Mouse (Mus musculus): ENCODE data around the gene Arhgef7. TPM values are rescaled to one million over a fixed set of nuclear protein-coding genes. Genes with fewer than 3 reads are reported as not detected.
A peak's percentile ranks its signal among the peaks of the same experiment; 100 is the strongest.

Gene Arhgef7
- total RNA-seq, 2 experiments from 2014 or later = 36.6 to 38.3 TPM

DNA sequence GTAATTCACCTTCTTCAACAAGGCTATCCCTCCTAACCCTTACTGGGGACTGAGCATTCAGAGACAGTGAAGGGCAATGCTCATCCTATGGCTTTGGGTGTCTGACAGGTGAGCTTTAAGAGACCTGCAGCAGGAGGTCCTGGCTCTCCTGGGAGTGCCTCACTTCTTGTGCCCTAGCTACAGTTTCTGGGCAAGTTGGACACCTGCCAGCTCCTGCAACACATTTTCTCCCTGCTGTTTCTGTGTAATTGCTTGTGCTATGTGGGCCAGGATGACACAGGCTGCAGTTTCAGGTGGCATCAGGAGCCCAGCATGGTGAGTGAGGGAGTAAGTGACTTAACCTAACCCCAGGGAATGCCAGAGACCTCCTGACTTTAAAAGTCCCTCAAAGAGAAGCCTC lies 67.4 kb downstream of the Arhgef7 start:
- no peak for DNase-seq (ENCODE audit: low spot score in 2 of 2)

DNA sequence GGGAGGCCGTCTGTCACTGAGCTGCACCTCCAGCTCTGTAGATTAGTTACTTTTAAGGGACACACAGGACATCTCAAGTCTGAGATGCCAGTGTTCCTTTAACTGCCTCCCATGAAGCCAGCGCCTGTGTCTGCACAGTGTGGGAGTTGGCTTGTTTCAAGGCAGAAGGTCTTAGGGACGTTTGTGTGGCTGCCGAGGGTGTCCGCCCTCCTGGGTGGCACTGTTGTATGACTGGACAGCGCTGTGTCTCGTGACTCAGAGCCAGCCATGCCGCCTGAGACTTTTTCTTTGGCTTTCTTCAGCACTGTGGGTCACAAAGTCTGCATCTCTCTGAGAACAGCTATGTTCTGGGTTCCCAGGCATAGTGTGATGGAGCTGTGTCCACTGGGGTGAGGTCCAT lies 69.6 kb downstream of the Arhgef7 start:
- DNase-seq (ENCODE audit: low spot score in 2 of 2) = no peak

DNA sequence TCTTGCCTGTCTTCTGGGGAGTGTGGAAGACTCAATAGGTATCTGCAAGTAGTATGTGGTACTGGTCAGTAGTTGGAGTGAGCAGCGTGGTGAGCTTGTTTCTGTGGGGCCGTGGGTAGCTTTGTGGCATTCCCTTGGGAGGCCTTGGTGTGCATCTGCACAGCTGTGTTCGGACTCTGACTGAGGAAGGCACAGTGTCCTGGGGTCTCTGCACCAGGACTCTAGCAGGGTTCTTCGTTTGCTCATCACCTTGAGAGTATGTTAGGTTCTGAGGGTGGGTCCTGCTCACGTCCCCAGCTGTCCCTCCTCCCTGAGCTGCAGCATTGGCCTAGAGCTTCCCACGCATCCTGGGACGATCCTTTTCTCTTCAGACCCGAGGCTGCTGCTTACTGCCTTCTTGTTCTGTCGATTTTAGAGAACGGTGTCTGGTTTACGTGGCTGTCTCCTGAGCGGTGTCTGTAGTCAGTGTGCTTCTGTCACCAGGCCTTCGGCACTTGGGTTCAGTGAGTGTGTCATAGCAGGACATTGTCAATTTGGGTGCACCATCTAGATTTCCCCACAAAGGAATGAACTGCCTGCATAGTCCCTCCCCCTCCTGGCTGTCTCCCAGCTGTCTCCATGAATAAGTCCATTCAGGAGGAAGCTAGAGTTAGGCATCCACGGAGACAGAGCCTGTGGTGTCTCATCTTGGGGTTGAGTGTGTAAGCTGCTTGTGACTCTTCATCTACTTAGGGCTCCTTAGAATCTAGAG lies 70.4 kb downstream of the Arhgef7 start:
- DNase-seq (ENCODE audit: low spot score in 2 of 2) = no peak

DNA sequence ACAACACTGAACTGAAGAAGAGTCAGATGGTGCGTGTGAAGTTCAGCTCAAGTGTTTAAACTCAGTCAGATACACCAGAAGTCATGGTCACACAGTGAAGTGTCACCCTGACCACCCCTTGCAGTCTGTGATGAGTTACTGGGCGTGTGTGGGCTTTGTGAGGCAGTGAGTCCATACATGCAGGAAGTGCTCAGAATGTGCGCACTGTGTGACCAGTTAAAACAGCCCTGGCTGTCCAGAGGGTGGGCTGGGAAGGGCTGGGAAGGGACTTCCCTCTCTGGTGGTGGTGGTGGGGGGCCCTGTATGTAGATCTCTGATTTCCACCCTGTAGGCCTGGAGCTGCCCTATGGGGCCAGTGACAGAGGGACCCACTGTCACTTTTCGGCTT lies 71.0 kb downstream of the Arhgef7 start:
- DNase-seq (ENCODE audit: low spot score in 2 of 2) = no peak

DNA sequence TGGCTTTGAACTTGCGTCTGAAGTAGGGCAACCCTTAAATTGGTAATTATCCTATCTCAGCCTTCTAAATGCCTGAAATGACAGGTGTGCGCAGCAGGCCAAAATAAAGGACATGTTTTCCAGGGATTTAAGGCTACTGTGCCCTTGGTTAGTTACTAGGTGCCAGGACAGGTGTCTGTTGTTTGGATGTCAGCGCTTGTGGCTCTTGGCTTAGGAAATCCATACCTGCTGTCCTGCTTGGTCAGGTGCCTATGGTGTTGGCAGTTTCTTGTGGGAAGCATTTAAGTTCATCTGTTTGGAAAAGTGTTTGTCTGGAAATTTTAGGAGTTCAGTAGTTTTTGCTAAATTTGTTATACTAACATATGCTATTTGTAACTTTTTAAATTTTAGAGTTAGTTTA lies 71.6 kb downstream of the Arhgef7 start:
- DNase-seq (ENCODE audit: low spot score in 2 of 2) = no peak

DNA sequence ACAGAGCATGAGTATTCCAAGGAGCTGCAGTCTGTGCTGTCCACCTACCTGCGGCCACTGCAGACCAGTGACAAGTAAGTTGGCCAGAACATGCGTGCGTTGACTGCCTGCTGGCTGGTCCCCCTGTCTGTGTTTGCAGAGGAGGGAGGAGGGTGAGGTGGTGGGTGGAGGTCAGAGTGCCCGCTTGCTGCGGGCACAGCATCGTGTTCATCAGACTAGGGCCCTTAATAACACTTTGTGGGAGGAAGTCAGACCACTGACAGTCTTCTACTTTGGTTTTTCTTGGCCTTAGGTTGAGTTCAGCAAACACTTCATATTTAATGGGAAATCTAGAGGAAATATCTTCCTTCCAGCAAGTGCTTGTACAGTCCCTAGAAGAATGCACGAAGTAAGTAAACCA lies 73.0 kb downstream of the Arhgef7 start:
- no peak for DNase-seq (ENCODE audit: low spot score in 2 of 2)

DNA sequence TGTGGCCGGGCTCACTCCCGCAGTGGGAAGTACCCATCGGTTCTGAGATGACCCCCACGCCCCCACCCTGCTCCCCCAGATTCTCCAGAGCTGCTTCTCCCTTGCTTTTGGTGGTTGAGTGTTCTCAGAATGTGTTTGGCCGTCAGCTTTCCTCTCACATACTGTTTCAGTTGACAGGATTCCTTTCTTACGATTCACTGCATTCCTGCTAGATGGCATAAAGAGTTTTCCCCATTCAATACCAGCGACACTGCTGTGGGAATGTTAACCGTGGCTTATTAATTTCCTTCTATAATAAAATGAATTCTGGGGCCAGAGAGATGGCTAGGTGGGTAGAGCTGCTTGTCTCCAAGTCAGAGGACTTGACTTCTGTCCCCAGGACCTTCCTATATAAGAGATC lies 74.0 kb downstream of the Arhgef7 start:
- no peak for DNase-seq (ENCODE audit: low spot score in 2 of 2)

DNA sequence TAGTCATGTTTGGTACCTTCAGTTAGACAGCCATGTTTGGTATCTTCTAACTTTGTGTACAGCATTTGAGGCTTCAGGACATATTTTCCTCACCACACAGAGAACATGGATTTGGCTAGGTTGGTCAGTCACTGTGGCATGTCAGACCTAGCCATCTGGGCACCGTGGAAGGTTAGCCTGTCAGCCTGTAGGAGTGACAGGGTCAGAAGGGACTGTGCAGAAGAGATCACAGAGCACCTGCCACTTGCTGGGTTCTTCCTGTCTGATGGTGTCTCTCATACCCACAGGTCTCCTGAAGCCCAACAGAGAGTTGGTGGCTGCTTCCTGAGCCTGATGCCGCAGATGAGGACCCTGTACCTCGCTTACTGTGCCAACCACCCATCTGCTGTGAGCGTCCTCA lies 77.4 kb downstream of the Arhgef7 start:
- DNase-seq (ENCODE audit: low spot score in 2 of 2) = no peak

DNA sequence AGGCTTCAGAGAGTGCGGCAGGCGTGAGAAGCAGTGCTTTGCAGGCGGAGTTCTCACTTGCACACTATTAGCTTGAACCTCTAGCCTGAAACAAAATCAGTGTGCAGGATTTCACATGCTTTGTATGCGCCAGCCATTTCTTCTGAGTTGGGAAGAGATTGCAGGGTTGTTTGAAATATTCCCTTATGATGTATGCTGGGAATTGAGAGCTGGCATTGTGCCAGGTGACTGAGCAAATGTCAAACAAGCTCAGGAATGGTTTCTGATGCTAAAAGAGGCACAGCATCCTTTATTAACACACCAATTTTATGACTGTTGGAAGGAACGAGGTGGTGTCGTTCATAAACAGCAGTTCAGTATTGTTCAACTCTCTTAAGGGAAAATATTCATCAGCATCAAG lies 78.7 kb downstream of the Arhgef7 start:
- DNase-seq (ENCODE audit: low spot score in 2 of 2) = no peak

DNA sequence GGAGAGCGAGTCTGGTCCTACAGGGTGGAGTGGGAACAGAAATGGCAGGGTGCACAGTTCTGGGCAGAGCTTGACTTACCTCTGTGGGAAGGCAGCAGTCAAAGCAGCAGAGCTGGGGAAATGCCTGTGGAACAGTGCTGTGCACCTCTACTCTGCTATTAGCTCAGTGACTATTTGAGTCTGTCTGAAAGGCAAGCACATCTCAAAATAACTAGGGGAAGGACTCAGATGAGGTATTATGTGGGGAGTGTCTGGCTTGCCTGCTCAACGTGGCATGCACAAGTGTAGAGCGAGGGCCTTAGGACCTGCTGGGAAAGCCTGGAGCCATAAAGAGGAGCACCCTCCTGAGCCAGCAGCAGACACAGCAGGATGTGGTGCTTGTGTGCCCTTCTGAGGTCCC lies 79.8 kb downstream of the Arhgef7 start:
- DNase-seq (ENCODE audit: low spot score in 2 of 2) = no peak

DNA sequence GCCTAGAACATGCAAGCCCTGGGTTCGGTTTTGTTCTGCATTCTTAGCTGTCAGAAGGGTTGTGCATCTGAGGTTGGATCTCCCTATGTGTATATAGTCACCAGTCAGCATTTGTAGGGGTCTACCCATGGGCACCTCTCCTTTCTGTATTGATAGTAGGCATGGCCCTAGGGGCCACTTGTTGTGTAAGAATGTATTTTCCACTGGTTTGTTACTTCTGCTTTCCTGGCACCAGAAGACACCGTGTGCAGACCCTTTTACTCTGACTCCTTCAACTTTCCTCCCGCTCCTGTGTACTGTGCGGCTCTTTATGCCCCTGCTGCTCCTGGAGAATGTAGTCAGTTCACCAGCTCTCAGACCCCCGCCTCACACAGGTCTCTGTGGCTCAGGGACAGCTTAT lies 80.5 kb downstream of the Arhgef7 start:
- no peak for DNase-seq (ENCODE audit: low spot score in 2 of 2)

DNA sequence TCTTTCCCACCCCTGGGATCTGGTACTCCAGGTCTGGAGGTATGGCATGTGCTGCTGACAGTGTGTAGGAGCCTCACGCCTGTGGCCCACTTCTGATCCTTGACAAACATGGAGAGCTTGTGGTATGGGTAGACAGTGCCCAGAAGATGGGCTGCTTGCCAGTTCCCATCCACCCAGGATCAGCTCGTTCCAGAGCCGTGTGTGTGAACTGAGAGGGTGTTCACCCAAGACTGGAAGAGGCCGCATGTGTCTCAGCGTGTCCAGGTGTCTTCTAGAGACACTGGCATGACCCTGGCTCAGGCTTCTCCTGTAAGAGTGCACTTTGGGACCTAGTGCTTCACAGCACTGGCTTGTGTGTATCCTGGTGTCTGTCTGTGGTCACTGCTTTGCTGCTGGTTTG lies 82.9 kb downstream of the Arhgef7 start:
- no peak for DNase-seq (ENCODE audit: low spot score in 2 of 2)

DNA sequence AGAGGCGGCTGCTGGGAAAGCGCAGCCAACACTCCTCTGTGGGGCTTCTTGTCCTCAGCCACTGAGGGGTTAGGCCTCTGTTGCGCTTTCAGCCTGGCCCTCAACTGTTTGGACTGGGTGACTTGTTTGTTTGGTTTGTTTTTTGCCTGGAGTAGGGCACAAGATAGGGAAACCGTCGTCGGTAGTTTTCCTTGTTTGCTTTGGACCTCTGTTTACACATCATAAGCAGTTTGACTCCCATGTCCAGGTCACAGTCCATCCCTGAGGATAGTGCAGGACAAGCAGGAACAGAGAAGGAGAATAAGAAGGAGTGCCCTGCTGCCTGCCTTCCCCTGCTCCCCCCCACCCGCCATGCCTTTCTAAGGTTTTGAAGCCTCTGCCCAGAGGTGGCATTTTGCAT lies 86.3 kb downstream of the Arhgef7 start:
- DNase-seq (ENCODE audit: low spot score in 2 of 2) = no peak

DNA sequence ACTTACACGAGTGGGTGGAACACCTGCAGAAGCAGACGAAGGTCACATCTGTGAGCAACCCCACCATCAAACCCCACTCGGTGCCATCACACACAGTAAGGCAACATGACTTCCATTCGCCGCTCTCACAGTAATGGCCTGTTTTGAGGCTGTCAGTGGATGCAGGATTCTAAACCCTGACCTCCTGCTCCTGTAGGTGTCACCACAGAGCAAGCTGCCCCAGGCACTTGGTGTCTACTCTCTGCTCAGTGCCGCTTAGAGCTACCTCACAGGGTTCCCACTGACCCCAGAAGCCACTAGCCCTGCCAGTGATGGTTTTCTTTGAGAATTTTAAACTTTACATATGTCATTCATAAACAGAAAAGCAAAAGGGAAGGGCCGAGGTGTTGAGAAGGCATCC lies 87.7 kb downstream of the Arhgef7 start:
- DNase-seq (ENCODE audit: low spot score in 2 of 2) = no peak

DNA sequence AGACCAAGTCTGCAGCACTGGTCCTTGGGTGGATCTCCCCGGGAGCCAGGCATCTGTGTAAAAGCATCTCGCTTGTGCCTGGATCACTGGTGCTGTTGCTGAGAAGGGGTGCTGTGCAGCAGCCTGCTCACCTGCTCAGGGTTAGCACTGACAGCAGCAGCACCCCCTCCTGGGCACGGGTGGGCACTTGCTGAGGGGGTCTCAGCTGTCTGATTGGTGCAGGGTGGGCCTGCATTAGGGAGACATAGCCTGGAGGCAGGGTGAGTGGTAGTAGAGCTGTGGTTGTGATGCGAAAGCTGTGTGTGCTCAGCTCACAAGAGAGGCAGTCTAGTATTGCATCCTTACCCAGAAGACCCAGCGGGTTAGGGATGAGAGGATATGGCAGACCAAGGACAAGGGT lies 92.6 kb downstream of the Arhgef7 start:
- no peak for DNase-seq (ENCODE audit: low spot score in 2 of 2)

DNA sequence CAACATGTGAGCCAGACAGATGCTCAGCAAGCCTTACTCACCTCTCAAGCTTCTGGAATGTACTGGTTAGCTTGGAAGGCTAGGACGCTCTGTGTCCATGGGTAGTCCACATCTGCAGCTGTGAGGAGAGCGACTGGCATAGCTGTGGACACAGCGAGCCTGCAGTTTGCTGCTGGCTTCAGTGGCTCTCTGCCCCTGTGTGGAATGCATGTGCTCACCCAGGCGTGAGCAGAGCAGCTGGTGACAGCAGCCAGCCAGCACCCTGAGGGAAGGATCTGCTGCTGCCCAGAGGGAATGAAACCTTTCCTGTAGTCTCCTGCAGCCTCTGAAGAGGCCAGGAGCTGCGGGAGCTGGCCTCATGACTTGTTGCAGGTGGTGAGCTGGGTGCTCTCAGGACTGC lies 93.0 kb downstream of the Arhgef7 start:
- no peak for DNase-seq (ENCODE audit: low spot score in 2 of 2)

DNA sequence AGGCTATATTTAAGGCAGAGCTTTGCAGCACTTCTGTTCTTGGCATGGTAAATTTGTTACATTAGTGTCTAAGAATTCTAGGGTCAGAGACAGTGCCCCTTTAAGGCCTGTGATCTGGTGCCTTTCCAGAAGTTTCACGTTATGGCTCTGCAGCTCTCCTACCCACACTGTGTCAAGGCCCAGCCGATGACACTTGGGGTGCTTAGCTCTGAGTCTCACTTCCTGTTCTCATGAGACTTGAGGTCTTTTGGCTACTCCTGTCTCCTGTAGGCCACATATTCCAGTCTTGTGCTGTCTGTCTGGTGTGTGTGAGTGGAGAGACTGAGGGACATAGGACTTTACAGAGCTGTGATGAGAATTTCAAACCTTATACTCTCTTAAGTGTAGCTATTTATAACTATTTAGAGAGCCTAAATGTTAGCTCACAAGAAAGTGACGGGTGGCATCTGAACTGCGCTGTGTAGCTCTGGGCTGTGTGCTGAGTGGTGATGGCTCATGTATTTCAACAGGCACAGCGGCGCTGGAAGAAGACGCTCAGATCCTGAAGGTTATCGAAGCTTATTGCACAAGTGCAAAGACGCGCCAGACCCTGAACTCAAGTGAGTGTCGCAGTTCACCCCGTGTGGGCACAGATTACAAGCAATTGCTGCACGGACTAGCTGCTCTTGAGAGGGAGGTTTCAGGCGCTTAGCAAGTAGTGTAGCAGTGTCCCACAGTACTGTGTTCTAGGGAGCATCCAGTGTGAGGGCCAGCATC lies 94.1 kb downstream of the Arhgef7 start:
- peak in 1 of 2 experiments; percentile 37 for DNase-seq (ENCODE audit: low spot score in 2 of 2)

DNA sequence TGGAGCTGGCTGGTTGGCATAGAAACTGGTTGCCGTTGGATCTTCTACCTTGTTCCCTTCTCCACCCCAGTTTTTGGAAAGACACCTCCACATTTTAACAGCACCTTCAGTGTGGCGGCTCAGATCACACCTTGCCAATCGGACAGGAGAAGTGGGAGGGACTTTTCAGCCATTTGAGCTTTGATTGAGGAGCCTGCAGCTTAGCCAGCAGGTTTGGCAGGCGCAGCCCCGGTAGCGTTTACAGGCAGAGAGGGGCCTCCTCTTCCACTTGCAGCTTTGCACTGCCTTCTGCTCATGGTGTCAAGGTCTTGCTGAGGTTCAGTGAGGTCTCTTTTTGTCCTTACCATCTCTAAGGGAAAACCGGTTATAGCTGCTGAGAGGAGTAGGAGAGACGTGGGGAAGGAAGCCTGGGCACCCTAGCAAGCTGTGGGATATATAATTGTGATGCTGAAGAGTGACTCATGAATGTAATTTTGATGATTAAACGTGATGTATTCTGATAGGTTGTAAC lies 95.1 kb downstream of the Arhgef7 start:
- DNase-seq (ENCODE audit: low spot score in 2 of 2) = no peak

DNA sequence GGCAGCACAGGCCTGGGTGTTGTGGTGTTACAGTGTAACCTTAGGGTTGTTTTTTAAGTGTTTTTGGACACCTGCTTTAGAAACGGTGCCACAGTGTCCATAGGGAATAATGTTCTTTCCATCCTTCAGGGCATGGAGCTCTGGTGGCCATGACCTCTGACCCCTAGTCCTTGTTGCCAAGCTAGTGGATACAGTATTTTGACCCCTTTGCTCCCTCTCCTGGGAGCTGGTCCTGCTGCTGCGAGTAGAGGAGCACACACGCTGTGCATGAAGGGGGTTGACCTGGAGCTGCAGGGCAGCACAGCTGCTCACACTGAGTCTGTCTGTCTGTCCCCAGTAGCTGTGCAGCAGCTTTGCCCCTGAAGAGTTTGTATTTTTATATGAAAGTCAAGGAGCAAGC lies 98.2 kb downstream of the Arhgef7 start:
- no peak for DNase-seq (ENCODE audit: low spot score in 2 of 2)

DNA sequence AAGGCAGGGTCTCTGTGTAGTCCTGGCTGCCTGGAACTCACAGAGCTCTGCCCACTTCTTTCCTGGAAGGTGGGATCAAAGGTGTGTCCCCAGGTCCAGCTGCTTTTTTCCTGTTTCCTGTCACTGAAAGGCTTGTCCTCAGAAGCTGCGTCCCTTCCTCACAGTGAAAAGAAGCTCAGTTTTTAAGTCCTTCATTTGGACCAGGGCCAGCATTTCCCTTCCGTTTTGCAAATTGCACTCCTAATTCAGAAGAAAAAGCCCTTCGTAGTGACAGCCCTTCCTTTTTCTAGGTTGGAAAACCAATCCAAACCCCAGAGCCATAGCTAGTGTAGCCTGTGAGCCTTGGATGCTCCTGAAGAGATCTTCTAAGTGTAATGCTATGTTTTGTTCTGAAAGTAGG lies 99.8 kb downstream of the Arhgef7 start:
- no peak for DNase-seq (ENCODE audit: low spot score in 2 of 2)

DNA sequence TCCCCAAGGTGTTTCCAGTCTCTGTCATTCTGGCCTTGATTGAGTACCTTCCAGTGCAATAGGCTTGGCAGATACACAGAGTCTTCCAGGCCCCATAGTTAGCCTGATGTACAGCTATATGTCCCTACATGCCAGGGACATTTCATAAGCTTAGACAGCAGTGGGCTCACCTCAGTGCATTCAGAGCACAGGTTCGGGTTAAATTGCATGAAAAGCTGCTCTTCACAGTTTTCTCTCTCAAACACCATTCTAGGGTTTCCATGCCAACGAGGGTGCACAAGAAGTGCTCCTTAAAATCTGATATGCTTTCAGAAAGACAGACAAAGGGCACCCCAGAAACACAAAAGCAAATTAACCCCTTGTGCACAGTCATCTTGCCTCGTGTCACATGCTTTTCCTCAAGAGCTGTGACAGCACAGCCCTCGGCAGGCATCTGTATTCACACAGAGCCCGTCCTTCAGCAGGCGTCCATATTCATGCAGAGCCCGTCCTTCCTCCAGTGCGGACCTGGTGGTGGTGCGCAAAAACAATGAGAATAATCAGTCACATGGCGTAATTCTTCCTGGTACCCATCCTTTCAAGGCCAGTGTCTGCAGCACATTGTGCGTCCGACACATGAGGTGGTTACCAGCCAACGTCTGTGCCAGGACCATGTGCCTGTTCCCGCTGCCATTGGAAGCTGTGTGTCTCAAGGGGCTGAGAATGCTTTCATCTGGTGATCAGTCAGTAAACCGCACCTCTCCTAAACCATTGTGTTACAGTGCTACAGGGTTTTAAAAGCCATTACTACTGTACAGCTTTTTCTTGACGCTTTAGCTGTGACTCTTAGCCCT lies 102.9 kb downstream of the Arhgef7 start:
- no peak for DNase-seq (ENCODE audit: low spot score in 2 of 2)

DNA sequence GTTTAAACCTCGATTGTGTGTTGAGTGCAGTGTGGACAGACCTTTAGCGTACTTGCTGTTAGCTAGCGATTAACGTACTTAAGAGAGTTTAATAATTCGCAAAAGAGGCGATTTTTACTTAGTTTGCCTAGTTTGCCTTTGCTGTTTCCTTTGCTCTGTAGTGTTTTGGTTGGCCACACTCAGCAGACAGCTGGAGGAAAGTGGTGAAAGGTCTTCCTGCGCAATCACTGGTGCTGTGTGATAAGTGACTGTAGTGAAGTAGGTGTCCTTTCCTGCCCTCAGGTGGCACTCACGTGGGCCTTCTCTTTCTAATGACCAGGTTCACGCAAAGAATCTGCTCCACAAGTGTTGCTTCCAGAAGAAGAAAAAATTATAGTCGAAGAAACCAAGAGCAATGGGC lies 103.7 kb downstream of the Arhgef7 start:
- DNase-seq (ENCODE audit: low spot score in 2 of 2) = no peak
